Mouse (Mus musculus) lung, postnatal 0 days (tissue): ENCODE results near the gene Ptprb.
A peak's percentile ranks its signal among the peaks of the same experiment; 100 is the strongest.

Experiments
- CTCF ChIP-seq: IDR thresholded peaks from 2 replicates; pipeline ENCODE4 v1.5.1; 2016; ENCODE audit warnings: antibody characterized with exemption, mild to moderate bottlenecking
- EP300 ChIP-seq: IDR thresholded peaks from 2 replicates; pipeline ENCODE4 v1.6.1; 2016; ENCODE audit warnings: antibody characterized with exemption, mild to moderate bottlenecking, control low read depth

GRCm38 (mm10) chr10:116270646-116271469 is 4.5 kb upstream of the Ptprb start:
- TF ChIP-seq CTCF, result peak; percentile 26; the same call in 1 of the 2 replicates
- no peak; the same call in 1 of the 2 replicates for TF ChIP-seq EP300
